Mouse (Mus musculus): ENCODE results near the gene Lypd3.

DNA sequence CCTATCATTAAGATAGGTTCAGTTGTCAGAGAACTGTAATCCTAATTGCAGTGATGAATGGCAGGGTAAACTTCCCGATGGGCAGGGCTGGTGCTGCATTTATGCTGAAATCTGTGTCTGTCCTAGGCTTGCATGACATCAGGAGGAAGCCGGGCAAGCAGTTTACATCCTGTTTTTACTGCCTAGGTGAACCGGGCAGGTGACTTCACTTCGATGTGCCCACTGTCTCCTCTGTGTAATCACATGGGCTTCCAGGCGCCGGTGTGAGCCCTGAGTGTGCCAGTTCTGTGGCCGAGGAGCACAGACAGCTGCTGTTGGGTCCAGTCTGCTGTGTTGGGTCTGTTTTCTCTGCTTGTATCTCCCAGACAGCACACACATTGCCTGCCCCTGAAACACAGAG lies 10.1 kb downstream of the Lypd3 start:
- no peak for TF ChIP-seq CTCF (IDR thresholded peaks at IDR 0.05)
- no peak for TF ChIP-seq POLR2A (IDR thresholded peaks at IDR 0.05; ENCODE audit: insufficient read depth, low read depth, low read length)

Measured in heart, adult 2 months (tissue).